ENCODE assay signal across 8 mouse cellular contexts in genomic region chr17:67978786-67979185, GRCm38 (mm10). TPM values are rescaled to one million over a fixed set of nuclear protein-coding genes. Genes with fewer than 3 reads are reported as not detected.
A peak's percentile ranks its signal among the peaks of the same experiment; 100 is the strongest.
DNase-seq lines count a peak whose midpoint lies in the region; ATAC-seq and TF ChIP-seq lines count a peak whose summit lies in the region.

No protein-coding gene starts in this region.

- H3K27me3 ChIP-seq in midbrain, postnatal 0 days (ENCODE audit: insufficient read depth, low read length): no peaks in the 10 kb centered on the region
- H3K27me3 ChIP-seq in midbrain, embryonic 10.5 days (ENCODE audit: low read depth, poor library complexity, severe bottlenecking): no peaks in the 10 kb centered on the region
- no peaks in the 10 kb centered on the region for H3K27me3 ChIP-seq in heart, embryonic 16.5 days (ENCODE audit: control insufficient read depth, insufficient read depth, low read length)
- H3K27me3 ChIP-seq in limb, embryonic 10.5 days (ENCODE audit: low read depth, poor library complexity, severe bottlenecking): no peaks in the 10 kb centered on the region

- 55% methylated on average over 3 of the region's 3 CpGs for WGBS in midbrain, postnatal 0 days
- WGBS in midbrain, embryonic 10.5 days: 44% methylated on average over 3 of the region's 3 CpGs
- 40% methylated on average over 3 of the region's 3 CpGs for WGBS in heart, embryonic 16.5 days
- WGBS in limb, embryonic 10.5 days: 49% methylated on average over 3 of the region's 3 CpGs

- no peak overlapping the region for H3K27ac ChIP-seq in midbrain, postnatal 0 days (ENCODE audit: low read depth, low read length)
- H3K27ac ChIP-seq in midbrain, embryonic 10.5 days (replicated peaks): no peak overlapping the region
- peak overlapping the region; percentile 39; the same call in 1 of the 2 replicates for H3K27ac ChIP-seq in heart, embryonic 16.5 days (ENCODE audit: low read length)
- H3K27ac ChIP-seq in limb, embryonic 10.5 days: peak overlapping the region; percentile 36; the same call in 1 of the 2 replicates

- no peak overlapping the region for H3K4me2 ChIP-seq in midbrain, postnatal 0 days (ENCODE audit: low read depth, low read length, poor library complexity, severe bottlenecking)
- H3K4me2 ChIP-seq in heart, embryonic 16.5 days (ENCODE audit: low read depth, low read length): no peak overlapping the region

- DNase-seq in midbrain, postnatal 0 days (ENCODE audit: low spot score): peak; percentile 53
- DNase-seq in midbrain, embryonic 10.5 days (ENCODE audit: low spot score): no peak
- peak; percentile 53 to 72 for DNase-seq in cerebellum, postnatal 25 days
- DNase-seq in limb, embryonic 10.5 days (ENCODE audit: low spot score): no peak
- peak; percentile 82 for DNase-seq in testis, postnatal 10 days (ENCODE audit: low spot score)
- DNase-seq in left cerebral cortex, postnatal 36 days (ENCODE audit: low spot score in 2 of 2): no peak

- intact Hi-C loops in left cerebral cortex, postnatal 36 days (cut with DNase I): no loop called here

- no peak overlapping the region for H3K4me3 ChIP-seq in midbrain, postnatal 0 days (ENCODE audit: low read depth, low read length)
- no peak overlapping the region for H3K4me3 ChIP-seq in midbrain, embryonic 10.5 days
- H3K4me3 ChIP-seq in heart, embryonic 16.5 days (ENCODE audit: low read length): no peak overlapping the region
- H3K4me3 ChIP-seq in limb, embryonic 10.5 days: no peak overlapping the region

- H3K36me3 ChIP-seq in midbrain, postnatal 0 days (ENCODE audit: insufficient read depth, low read length): no peaks in the 10 kb centered on the region
- H3K36me3 ChIP-seq in midbrain, embryonic 10.5 days: no peaks in the 10 kb centered on the region
- no peaks in the 10 kb centered on the region for H3K36me3 ChIP-seq in heart, embryonic 16.5 days (ENCODE audit: control insufficient read depth, insufficient read depth)
- H3K36me3 ChIP-seq in limb, embryonic 10.5 days: 0 out of 2 replicates have a peak, but pooled peaks cover 4% of the 10 kb centered on the region

- TF ChIP-seq CTCF in midbrain, postnatal 0 days (IDR thresholded peaks at IDR 0.05): no peak

- no peak for ATAC-seq in midbrain, postnatal 0 days (ENCODE audit: low FRiP score)
- ATAC-seq in heart, embryonic 16.5 days (replicated peaks; ENCODE audit: extremely low read depth, insufficient read depth, low FRiP score): peak; percentile 81
- no peak for ATAC-seq in frontal cortex, adult (ENCODE audit: low TSS enrichment)

- no peak overlapping the region for H3K9ac ChIP-seq in midbrain, postnatal 0 days (replicated peaks; ENCODE audit: low read length, poor library complexity, severe bottlenecking)
- no peak overlapping the region for H3K9ac ChIP-seq in heart, embryonic 16.5 days (ENCODE audit: low read length)

- H3K9me3 ChIP-seq in midbrain, postnatal 0 days (ENCODE audit: low read length): no peaks in the 10 kb centered on the region
- no peaks in the 10 kb centered on the region for H3K9me3 ChIP-seq in midbrain, embryonic 10.5 days (replicated peaks)
- no peaks in the 10 kb centered on the region for H3K9me3 ChIP-seq in heart, embryonic 16.5 days (replicated peaks; ENCODE audit: control insufficient read depth, low read length)
- H3K9me3 ChIP-seq in limb, embryonic 10.5 days (replicated peaks): no peaks in the 10 kb centered on the region

- H3K4me1 ChIP-seq in midbrain, postnatal 0 days (ENCODE audit: insufficient read depth, low read length): 0 out of 2 replicates have a peak, but pooled peaks cover 3% of the 10 kb centered on the region
- H3K4me1 ChIP-seq in midbrain, embryonic 10.5 days: peaks cover 27% of the 10 kb centered on the region
- H3K4me1 ChIP-seq in heart, embryonic 16.5 days (ENCODE audit: control insufficient read depth, insufficient read depth, low read length): peaks cover 9% of the 10 kb centered on the region
- H3K4me1 ChIP-seq in limb, embryonic 10.5 days: peaks cover 40% of the 10 kb centered on the region

RNA-seq across cellular contexts. Expression of gene Arhgap28, which starts 25.1 kb away (rescaled TPM):
- total RNA-seq in midbrain, postnatal 0 days (2014; rRNA removed): 5.1 and 6.6 TPM in 2 replicates
- 2.8 and 2.9 TPM in 2 replicates for polyA plus RNA-seq in midbrain, postnatal 0 days (2015; fragmentation: Nextera tagmentation; extraction: Ambion mirVana)
- polyA plus RNA-seq in midbrain, embryonic 10.5 days (2016; fragmentation: Nextera tagmentation; extraction: Ambion mirVana): 24.9 and 26.3 TPM in 2 replicates
- 10.5 and 11.6 TPM in 2 replicates for polyA plus RNA-seq in heart, embryonic 16.5 days (2015; fragmentation: Nextera tagmentation; extraction: Ambion mirVana)
- 52.8 and 58.2 TPM in 2 replicates for polyA plus RNA-seq in limb, embryonic 10.5 days (2016; fragmentation: Nextera tagmentation; extraction: Ambion mirVana)
- under 1 TPM; 0.43 to 0.44 TPM for total RNA-seq in left cerebral cortex, postnatal 36 days (2021)

Comparison
In these comparisons a context has a peak if more than half of its experiments do, and no peak if none do; other contexts are left out.
1. DNase-seq: peak in midbrain, postnatal 0 days (single experiment), cerebellum, postnatal 25 days (2 of 2) and testis, postnatal 10 days (single experiment); none in midbrain, embryonic 10.5 days (single experiment), limb, embryonic 10.5 days (single experiment) and left cerebral cortex, postnatal 36 days (0 of 2).
2. H3K27ac ChIP-seq: peak in heart, embryonic 16.5 days (single experiment) and limb, embryonic 10.5 days (single experiment); none in midbrain, postnatal 0 days (single experiment) and midbrain, embryonic 10.5 days (single experiment).